Mouse (Mus musculus): ENCODE results near the gene Prdm13. TPM values are rescaled to one million over a fixed set of nuclear protein-coding genes. Genes with fewer than 3 reads are reported as not detected.

The Prdm13 gene
- polyA plus RNA-seq, 1 experiment from 2014 or later = 0.50 TPM

GRCm38 (mm10) chr4:21679624-21680480, 5.9 kb downstream of the Prdm13 start:
- peak; percentile 10; the same call in 1 of the 2 replicates for ATAC-seq (ENCODE audit: low read depth)
- Histone ChIP-seq H3K27ac (ENCODE audit: low read depth, low read length) (no peak overlapping the region), H3K4me2 (ENCODE audit: low read depth, low read length) (peak overlapping the region; percentile 55), H3K27me3 (ENCODE audit: control insufficient read depth, insufficient read depth, low read length) (peaks cover 42% of the 10 kb centered on the region), H3K4me3 (ENCODE audit: low read depth, low read length) (peak overlapping the region; percentile 38; the same call in 1 of the 2 replicates), H3K9me3 (ENCODE audit: control insufficient read depth, low read length) (no peaks in the 10 kb centered on the region), H3K9ac (replicated peaks; ENCODE audit: low read depth, low read length) (peak overlapping the region; percentile 25; the same call in 1 of the 2 replicates), H3K4me1 (ENCODE audit: control insufficient read depth, insufficient read depth, low read length) (peaks cover 7% of the 10 kb centered on the region; the same call in 1 of the 2 replicates), H3K36me3 (ENCODE audit: control insufficient read depth, insufficient read depth, low read length) (no peaks in the 10 kb centered on the region)
- WGBS = 2% methylated on average over 41 of the region's 42 CpGs

- H3K4me2 ChIP-seq (ENCODE audit: low read depth, low read length) = peak overlapping the region; percentile 55
- H3K9ac ChIP-seq (replicated peaks; ENCODE audit: low read depth, low read length) = peak overlapping the region; percentile 25; the same call in 1 of the 2 replicates
- H3K27ac ChIP-seq (ENCODE audit: low read depth, low read length) = no peak overlapping the region
These were observed 6.7 kb downstream of the Prdm13 start for GRCm38 (mm10) chr4:21678975-21679623.

GRCm38 (mm10) chr4:21678101-21678974, 7.4 kb downstream of the Prdm13 start:
- peak overlapping the region; percentile 25 for H3K9ac ChIP-seq (replicated peaks; ENCODE audit: low read depth, low read length)
- H3K36me3 ChIP-seq (ENCODE audit: control insufficient read depth, insufficient read depth, low read length) = no peaks in the 10 kb centered on the region
- no peaks in the 10 kb centered on the region for H3K9me3 ChIP-seq (ENCODE audit: control insufficient read depth, low read length)
- H3K27me3 ChIP-seq (ENCODE audit: control insufficient read depth, insufficient read depth, low read length) = peaks cover 48% of the 10 kb centered on the region
- H3K4me2 ChIP-seq (ENCODE audit: low read depth, low read length) = peak overlapping the region; percentile 55
- H3K4me1 ChIP-seq (ENCODE audit: control insufficient read depth, insufficient read depth, low read length) = peaks cover 7% of the 10 kb centered on the region; the same call in 1 of the 2 replicates
- no peak overlapping the region for H3K27ac ChIP-seq (ENCODE audit: low read depth, low read length)
- peak overlapping the region; percentile 38 for H3K4me3 ChIP-seq (ENCODE audit: low read depth, low read length)
- WGBS = 2% methylated on average over 82 of the region's 84 CpGs
- ATAC-seq (ENCODE audit: low read depth) = peak; percentile 60

More at GRCm38 (mm10) chr4:21678975-21679623, 6.7 kb downstream of the Prdm13 start:
- Histone ChIP-seq H3K9me3 (ENCODE audit: control insufficient read depth, low read length) (no peaks in the 10 kb centered on the region), H3K36me3 (ENCODE audit: control insufficient read depth, insufficient read depth, low read length) (no peaks in the 10 kb centered on the region), H3K27me3 (ENCODE audit: control insufficient read depth, insufficient read depth, low read length) (peaks cover 49% of the 10 kb centered on the region), H3K4me1 (ENCODE audit: control insufficient read depth, insufficient read depth, low read length) (peaks cover 7% of the 10 kb centered on the region; the same call in 1 of the 2 replicates), H3K4me3 (ENCODE audit: low read depth, low read length) (peak overlapping the region; percentile 38)
- peak; percentile 83 for ATAC-seq (ENCODE audit: low read depth)
- WGBS = under 1% methylated on average over 28 of the region's 79 CpGs

GRCm38 (mm10) chr4:21674691-21675090, 11.1 kb downstream of the Prdm13 start:
- Histone ChIP-seq H3K9me3 (ENCODE audit: control insufficient read depth, low read length) (no peaks in the 10 kb centered on the region), H3K27ac (ENCODE audit: low read depth, low read length) (no peak overlapping the region), H3K4me1 (ENCODE audit: control insufficient read depth, insufficient read depth, low read length) (peaks cover 7% of the 10 kb centered on the region; the same call in 1 of the 2 replicates), H3K4me2 (ENCODE audit: low read depth, low read length) (no peak overlapping the region), H3K27me3 (ENCODE audit: control insufficient read depth, insufficient read depth, low read length) (peaks cover 34% of the 10 kb centered on the region), H3K9ac (replicated peaks; ENCODE audit: low read depth, low read length) (no peak overlapping the region), H3K4me3 (ENCODE audit: low read depth, low read length) (no peak overlapping the region), H3K36me3 (ENCODE audit: control insufficient read depth, insufficient read depth, low read length) (no peaks in the 10 kb centered on the region)
- no peak for ATAC-seq (ENCODE audit: low read depth)
- WGBS = 11% methylated on average over 8 of the region's 8 CpGs

GRCm38 (mm10) chr4:21674042-21674441, 11.7 kb downstream of the Prdm13 start:
- 0 out of 2 replicates have a peak overlapping the region, but pooled peaks have one; percentile 4 for H3K4me2 ChIP-seq (ENCODE audit: low read depth, low read length)
- no peak for ATAC-seq (ENCODE audit: low read depth)
- H3K36me3 ChIP-seq (ENCODE audit: control insufficient read depth, insufficient read depth, low read length) = no peaks in the 10 kb centered on the region
- H3K27ac ChIP-seq (ENCODE audit: low read depth, low read length) = no peak overlapping the region
- peaks cover 28% of the 10 kb centered on the region for H3K27me3 ChIP-seq (ENCODE audit: control insufficient read depth, insufficient read depth, low read length)
- under 1% methylated on average over 17 of the region's 17 CpGs for WGBS
- H3K9me3 ChIP-seq (ENCODE audit: control insufficient read depth, low read length) = no peaks in the 10 kb centered on the region
- peaks cover 7% of the 10 kb centered on the region; the same call in 1 of the 2 replicates for H3K4me1 ChIP-seq (ENCODE audit: control insufficient read depth, insufficient read depth, low read length)
- H3K9ac ChIP-seq (replicated peaks; ENCODE audit: low read depth, low read length) = no peak overlapping the region
- H3K4me3 ChIP-seq (ENCODE audit: low read depth, low read length) = no peak overlapping the region

- peak; percentile 21; the same call in 1 of the 2 replicates for ATAC-seq (ENCODE audit: low read depth)
- Histone ChIP-seq H3K4me2 (ENCODE audit: low read depth, low read length) (no peak overlapping the region), H3K4me3 (ENCODE audit: low read depth, low read length) (no peak overlapping the region), H3K9ac (replicated peaks; ENCODE audit: low read depth, low read length) (no peak overlapping the region), H3K9me3 (ENCODE audit: control insufficient read depth, low read length) (no peaks in the 10 kb centered on the region), H3K4me1 (ENCODE audit: control insufficient read depth, insufficient read depth, low read length) (no peaks in the 10 kb centered on the region), H3K27me3 (ENCODE audit: control insufficient read depth, insufficient read depth, low read length) (no peaks in the 10 kb centered on the region), H3K27ac (ENCODE audit: low read depth, low read length) (no peak overlapping the region), H3K36me3 (ENCODE audit: control insufficient read depth, insufficient read depth, low read length) (no peaks in the 10 kb centered on the region)
- 16% methylated on average over 5 of the region's 5 CpGs for WGBS
These were observed 19.8 kb downstream of the Prdm13 start for GRCm38 (mm10) chr4:21665961-21666360.

GRCm38 (mm10) chr4:21658184-21658583, 27.6 kb downstream of the Prdm13 start:
- Histone ChIP-seq H3K27me3 (ENCODE audit: control insufficient read depth, insufficient read depth, low read length) (no peaks in the 10 kb centered on the region), H3K36me3 (ENCODE audit: control insufficient read depth, insufficient read depth, low read length) (no peaks in the 10 kb centered on the region), H3K27ac (ENCODE audit: low read depth, low read length) (no peak overlapping the region), H3K9ac (replicated peaks; ENCODE audit: low read depth, low read length) (no peak overlapping the region), H3K4me3 (ENCODE audit: low read depth, low read length) (no peak overlapping the region), H3K9me3 (ENCODE audit: control insufficient read depth, low read length) (no peaks in the 10 kb centered on the region), H3K4me1 (ENCODE audit: control insufficient read depth, insufficient read depth, low read length) (no peaks in the 10 kb centered on the region), H3K4me2 (ENCODE audit: low read depth, low read length) (no peak overlapping the region)
- WGBS = 22% methylated on average over 3 of the region's 3 CpGs
- no peak; the same call in 1 of the 2 replicates for ATAC-seq (ENCODE audit: low read depth)

- peak; percentile 14; the same call in 1 of the 2 replicates for ATAC-seq (ENCODE audit: low read depth)
- H3K9ac ChIP-seq (replicated peaks; ENCODE audit: low read depth, low read length) = no peak overlapping the region
- no peaks in the 10 kb centered on the region for H3K4me1 ChIP-seq (ENCODE audit: control insufficient read depth, insufficient read depth, low read length)
- H3K27ac ChIP-seq (ENCODE audit: low read depth, low read length) = no peak overlapping the region
- no peak overlapping the region for H3K4me3 ChIP-seq (ENCODE audit: low read depth, low read length)
- WGBS = 91% methylated on average over 2 of the region's 2 CpGs
- H3K27me3 ChIP-seq (ENCODE audit: control insufficient read depth, insufficient read depth, low read length) = no peaks in the 10 kb centered on the region
- H3K36me3 ChIP-seq (ENCODE audit: control insufficient read depth, insufficient read depth, low read length) = no peaks in the 10 kb centered on the region
- H3K9me3 ChIP-seq (ENCODE audit: control insufficient read depth, low read length) = no peaks in the 10 kb centered on the region
- no peak overlapping the region for H3K4me2 ChIP-seq (ENCODE audit: low read depth, low read length)
These were observed 56.5 kb downstream of the Prdm13 start for GRCm38 (mm10) chr4:21629275-21629583.
